In the genomic region with DNA sequence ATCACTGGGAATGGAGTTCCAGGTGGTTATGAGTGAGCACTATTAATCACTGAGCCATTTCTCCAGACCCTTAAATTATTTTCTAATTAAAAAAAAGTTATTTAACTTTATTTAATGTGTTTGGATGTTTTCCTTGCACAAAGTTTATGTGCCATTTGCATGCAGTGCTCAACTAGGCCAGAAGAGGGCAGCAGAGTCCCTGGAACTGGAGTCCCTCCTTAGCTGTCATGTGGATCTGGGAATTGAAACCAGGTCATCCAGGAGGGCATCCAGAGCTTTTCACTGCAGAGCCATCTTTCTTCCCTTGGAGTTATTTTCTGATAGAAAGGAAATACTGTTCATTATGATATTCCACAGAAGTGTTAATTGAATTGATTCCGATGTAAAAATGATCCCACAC, we compare ENCODE assay signal across 8 mouse cellular contexts.
A peak's percentile ranks its signal among the peaks of the same experiment; 100 is the strongest.
DNase-seq lines count a peak whose midpoint lies in the region; ATAC-seq and TF ChIP-seq lines count a peak whose summit lies in the region.

No protein-coding gene starts in this region.

- no peaks in the 10 kb centered on the region for H3K9me3 ChIP-seq in intestine, embryonic 14.5 days (ENCODE audit: control insufficient read depth, low read length)
- no peaks in the 10 kb centered on the region; the same call in 1 of the 2 replicates for H3K9me3 ChIP-seq in intestine, embryonic 16.5 days (ENCODE audit: control insufficient read depth, low read length)
- H3K9me3 ChIP-seq in E14TG2a.4 (ENCODE audit: low read length) = no peaks in the 10 kb centered on the region

- no peak overlapping the region for H3K27ac ChIP-seq in intestine, embryonic 14.5 days (ENCODE audit: low read depth)
- H3K27ac ChIP-seq in intestine, embryonic 16.5 days (ENCODE audit: low read length) = no peak overlapping the region

- H3K27me3 ChIP-seq in intestine, embryonic 14.5 days (replicated peaks; ENCODE audit: control insufficient read depth, insufficient read depth, low read length) = no peaks in the 10 kb centered on the region
- H3K27me3 ChIP-seq in intestine, embryonic 16.5 days (replicated peaks; ENCODE audit: control insufficient read depth, insufficient read depth, low read length) = no peaks in the 10 kb centered on the region
- H3K27me3 ChIP-seq in E14TG2a.4 (ENCODE audit: insufficient read depth, low read length) = no peaks in the 10 kb centered on the region

- H3K4me2 ChIP-seq in intestine, embryonic 14.5 days (ENCODE audit: low read length) = no peak overlapping the region
- H3K4me2 ChIP-seq in intestine, embryonic 16.5 days (ENCODE audit: low read depth, low read length) = no peak overlapping the region

- no peak overlapping the region for H3K9ac ChIP-seq in intestine, embryonic 14.5 days (ENCODE audit: low read length)
- no peak overlapping the region for H3K9ac ChIP-seq in intestine, embryonic 16.5 days (ENCODE audit: low read depth, low read length)

- intact Hi-C loops in left cerebral cortex, postnatal 25 days (cut with DNase I) = loop anchor here (5.0 to 10.0 kb wide), 2 partner anchors 1031 to 1163 kb away; no protein-coding TSS in a partner anchor

- no peak overlapping the region for H3K4me3 ChIP-seq in intestine, embryonic 14.5 days (ENCODE audit: low read depth, low read length)
- H3K4me3 ChIP-seq in intestine, embryonic 16.5 days (ENCODE audit: low read length) = no peak overlapping the region
- H3K4me3 ChIP-seq in E14TG2a.4 (replicated peaks; ENCODE audit: low read length) = no peak overlapping the region

- H3K4me1 ChIP-seq in intestine, embryonic 14.5 days (replicated peaks; ENCODE audit: control insufficient read depth, insufficient read depth, low read length) = no peaks in the 10 kb centered on the region
- no peaks in the 10 kb centered on the region for H3K4me1 ChIP-seq in intestine, embryonic 16.5 days (ENCODE audit: control insufficient read depth, insufficient read depth, low read length)
- 0 out of 2 replicates have a peak, but pooled peaks cover 3% of the 10 kb centered on the region for H3K4me1 ChIP-seq in E14TG2a.4 (replicated peaks; ENCODE audit: low read depth, low read length)

- ATAC-seq in intestine, embryonic 14.5 days (replicated peaks; ENCODE audit: low FRiP score, low TSS enrichment, low read depth) = no peak
- no peak for ATAC-seq in intestine, embryonic 16.5 days
- ATAC-seq in erythroid progenitor cell, adult 5-6 weeks (replicated peaks; ENCODE audit: low FRiP score, poor library complexity, severe bottlenecking) = no peak

- H3K36me3 ChIP-seq in intestine, embryonic 14.5 days (ENCODE audit: control insufficient read depth, insufficient read depth, low read length) = no peaks in the 10 kb centered on the region
- H3K36me3 ChIP-seq in intestine, embryonic 16.5 days (ENCODE audit: control insufficient read depth, insufficient read depth, low read length) = no peaks in the 10 kb centered on the region
- H3K36me3 ChIP-seq in E14TG2a.4 (ENCODE audit: insufficient read depth, low read length) = no peaks in the 10 kb centered on the region

- peak; percentile 81 for DNase-seq in intestine, embryonic 14.5 days (ENCODE audit: low spot score)
- peak; percentile 69 to 76 for DNase-seq in adrenal gland, postnatal 36 days
- DNase-seq in gastrocnemius, adult 8-10 months (ENCODE audit: low spot score in 2 of 2) = peak; percentile 30 to 43
- peak; percentile 17 to 25 for DNase-seq in left cerebral cortex, postnatal 25 days (ENCODE audit: low spot score in 2 of 2)
- DNase-seq in retina, adult 2 months (ENCODE audit: low read depth, low spot score) = peak; percentile 38

- 93% methylated on average over 1 of the region's 1 CpGs for WGBS in intestine, embryonic 14.5 days
- WGBS in intestine, embryonic 16.5 days = 98% methylated on average over 1 of the region's 1 CpGs

- TF ChIP-seq CTCF in E14TG2a.4 (conservative IDR thresholded peaks at IDR 0.05; ENCODE audit: low read length) = peak; percentile 86

Comparison
In these comparisons a context has a peak if more than half of its experiments do, and no peak if none do; other contexts are left out.
1. DNase-seq: peak in every context shown above with its lines; median percentile 81 in intestine, embryonic 14.5 days; 72 in adrenal gland, postnatal 36 days; 38 in retina, adult 2 months; 36 in gastrocnemius, adult 8-10 months; 21 in left cerebral cortex, postnatal 25 days.